Mouse (Mus musculus) stomach, embryonic 16.5 days (tissue): Measurements from ENCODE around the gene Chid1. TPM values are rescaled to one million over a fixed set of nuclear protein-coding genes. Genes with fewer than 3 reads are reported as not detected.

Experiments used
- ATAC-seq: fragments of 200-750 bp; cut with Nextera tagmentation; 2 replicates; pipeline ENCODE4 v1.8.0; 2017; ENCODE audit warnings: moderate number of reproducible peaks, moderate TSS enrichment; ENCODE audit not compliant: insufficient read depth, low FRiP score
- H3K27ac ChIP-seq: fragments of 300-500 bp; sonication (generic); 2 replicates; pipeline ENCODE4 v1.5.1; 2014; ENCODE audit warnings: low read length
- H3K27me3 ChIP-seq: fragments of 300-500 bp; sonication (generic); 2 replicates; pipeline ENCODE4 v1.6.1; 2014; ENCODE audit warnings: low read length, control low read depth, mixed read lengths; ENCODE audit not compliant: control insufficient read depth, insufficient read depth
- H3K36me3 ChIP-seq: fragments of 300-500 bp; sonication (generic); 2 replicates; pipeline ENCODE4 v1.6.1; 2014; ENCODE audit warnings: low read length; ENCODE audit not compliant: control insufficient read depth, insufficient read depth
- H3K4me1 ChIP-seq: fragments of 300-500 bp; sonication (generic); 2 replicates; pipeline ENCODE4 v1.6.1; 2014; ENCODE audit warnings: low read length, control low read depth, mixed read lengths; ENCODE audit not compliant: control insufficient read depth, insufficient read depth
- H3K4me2 ChIP-seq: fragments of 300-500 bp; sonication (generic); 2 replicates; pipeline ENCODE4 v1.6.1; 2014; ENCODE audit warnings: low read depth, low read length, mixed read lengths
- H3K4me3 ChIP-seq: fragments of 300-500 bp; sonication (generic); replicated peaks from 2 replicates; pipeline ENCODE4 v1.5.1; 2014; ENCODE audit warnings: mild to moderate bottlenecking, low read length
- H3K9ac ChIP-seq: fragments of 300-500 bp; sonication (generic); 2 replicates; pipeline ENCODE4 v1.6.1; 2014; ENCODE audit warnings: low read length
- H3K9me3 ChIP-seq: fragments of 300-500 bp; sonication (generic); replicated peaks from 2 replicates; pipeline ENCODE4 v1.6.1; 2016; ENCODE audit warnings: low read length, control low read depth; ENCODE audit not compliant: control insufficient read depth
- WGBS: fragments of 180-500 bp; shearing (Covaris S2); extraction: QIAGEN DNeasy Blood & Tissue Kit; methylation state at CpG from one replicate; pipeline ENCODE4 v1.1.7; 2014; 5-methylcytosine and 5-hydroxymethylcytosine counted together
- polyA plus RNA-seq: library from polyadenylated mRNA; unstranded; fragments of >200 nt; fragmentation: Nextera tagmentation; extraction: Ambion mirVana; gene quantifications from 2 replicates; pipeline ENCODE4 v1.2.1, GENCODE M21; 2015

Chid1 gene
- polyA plus RNA-seq, 1 experiment from 2014 or later: 54.0 TPM

- H3K27me3 ChIP-seq: peaks cover 21% of the 10 kb centered on the region
- WGBS: 90% methylated on average over 17 of the region's 17 CpGs
- H3K27ac ChIP-seq: no peak overlapping the region
- ATAC-seq: no peak
- no peak overlapping the region for H3K9ac ChIP-seq
- no peaks in the 10 kb centered on the region for H3K36me3 ChIP-seq
- H3K4me2 ChIP-seq: no peak overlapping the region
- H3K4me1 ChIP-seq: peaks cover 24% of the 10 kb centered on the region
- H3K4me3 ChIP-seq: no peak overlapping the region
- no peaks in the 10 kb centered on the region for H3K9me3 ChIP-seq
These were observed 80.4 kb downstream of the Chid1 start for GRCm38 (mm10) chr7:141459301-141459711.

GRCm38 (mm10) chr7:141458661-141459060 is 81.0 kb downstream of the Chid1 start:
- Histone ChIP-seq H3K27me3 (peaks cover 18% of the 10 kb centered on the region), H3K9me3 (no peaks in the 10 kb centered on the region), H3K27ac (no peak overlapping the region), H3K4me2 (no peak overlapping the region), H3K4me1 (peaks cover 24% of the 10 kb centered on the region), H3K4me3 (no peak overlapping the region), H3K9ac (no peak overlapping the region), H3K36me3 (no peaks in the 10 kb centered on the region)
- WGBS: 88% methylated on average over 11 of the region's 11 CpGs
- ATAC-seq: no peak

- H3K4me2 ChIP-seq: no peak overlapping the region
- H3K9me3 ChIP-seq: no peaks in the 10 kb centered on the region
- H3K27ac ChIP-seq: no peak overlapping the region
- H3K4me3 ChIP-seq: no peak overlapping the region
- peaks cover 12% of the 10 kb centered on the region for H3K27me3 ChIP-seq
- H3K4me1 ChIP-seq: peaks cover 24% of the 10 kb centered on the region
- H3K9ac ChIP-seq: no peak overlapping the region
- no peaks in the 10 kb centered on the region for H3K36me3 ChIP-seq
- 74% methylated on average over 15 of the region's 15 CpGs for WGBS
- no peak for ATAC-seq
These were observed 81.5 kb downstream of the Chid1 start for GRCm38 (mm10) chr7:141457986-141458660.

- Histone ChIP-seq H3K4me3 (no peak overlapping the region), H3K27me3 (peaks cover 9% of the 10 kb centered on the region), H3K4me2 (no peak overlapping the region), H3K9ac (no peak overlapping the region), H3K27ac (no peak overlapping the region), H3K36me3 (peaks cover 1% of the 10 kb centered on the region; the same call in 1 of the 2 replicates), H3K4me1 (peaks cover 24% of the 10 kb centered on the region), H3K9me3 (no peaks in the 10 kb centered on the region)
- 92% methylated on average over 14 of the region's 14 CpGs for WGBS
- ATAC-seq: no peak
These were observed 82.4 kb downstream of the Chid1 start for GRCm38 (mm10) chr7:141457236-141457635.

- 84% methylated on average over 6 of the region's 6 CpGs for WGBS
- H3K36me3 ChIP-seq: peaks cover 6% of the 10 kb centered on the region; the same call in 1 of the 2 replicates
- no peaks in the 10 kb centered on the region for H3K9me3 ChIP-seq
- no peak overlapping the region for H3K27ac ChIP-seq
- H3K4me3 ChIP-seq: no peak overlapping the region
- peaks cover 7% of the 10 kb centered on the region for H3K27me3 ChIP-seq
- H3K4me2 ChIP-seq: peak overlapping the region; percentile 89
- peaks cover 21% of the 10 kb centered on the region for H3K4me1 ChIP-seq
- ATAC-seq: no peak
- H3K9ac ChIP-seq: no peak overlapping the region
These were observed 82.9 kb downstream of the Chid1 start for GRCm38 (mm10) chr7:141456739-141457138.

- Histone ChIP-seq H3K36me3 (peaks cover 15% of the 10 kb centered on the region; the same call in 1 of the 2 replicates), H3K4me2 (peak overlapping the region; percentile 89), H3K27ac (peak overlapping the region; percentile 76), H3K4me1 (peaks cover 11% of the 10 kb centered on the region), H3K9me3 (no peaks in the 10 kb centered on the region), H3K9ac (peak overlapping the region; percentile 81), H3K4me3 (peak overlapping the region; percentile 70), H3K27me3 (peaks cover 2% of the 10 kb centered on the region; the same call in 1 of the 2 replicates)
- WGBS: 2% methylated on average over 23 of the region's 23 CpGs
- peak; percentile 25 for ATAC-seq
These were observed 83.9 kb downstream of the Chid1 start for GRCm38 (mm10) chr7:141455610-141456314.

GRCm38 (mm10) chr7:141454967-141455551 is 84.6 kb downstream of the Chid1 start, which contains the start of gene Pnpla2:
Gene Pnpla2 (plus strand): TSS chr7:141455198.
- Histone ChIP-seq H3K9me3 (no peaks in the 10 kb centered on the region), H3K36me3 (peaks cover 17% of the 10 kb centered on the region; the same call in 1 of the 2 replicates), H3K4me2 (peak within 1 kb of the TSS; percentile 89), H3K9ac (peak within 1 kb of the TSS; percentile 81), H3K4me1 (peaks cover 4% of the 10 kb centered on the region; the same call in 1 of the 2 replicates), H3K27ac (peak within 1 kb of the TSS; percentile 76), H3K27me3 (no peaks in the 10 kb centered on the region), H3K4me3 (peak within 1 kb of the TSS; percentile 70)
- under 1% methylated on average over 45 of the region's 45 CpGs for WGBS
- peak; percentile 89 for ATAC-seq

- no peaks in the 10 kb centered on the region for H3K9me3 ChIP-seq
- ATAC-seq: no peak
- peaks cover 2% of the 10 kb centered on the region for H3K4me1 ChIP-seq
- no peak overlapping the region for H3K4me2 ChIP-seq
- no peak overlapping the region for H3K4me3 ChIP-seq
- H3K36me3 ChIP-seq: peaks cover 18% of the 10 kb centered on the region; the same call in 1 of the 2 replicates
- no peak overlapping the region for H3K9ac ChIP-seq
- H3K27ac ChIP-seq: no peak overlapping the region
- no peaks in the 10 kb centered on the region for H3K27me3 ChIP-seq
- 74% methylated on average over 2 of the region's 2 CpGs for WGBS
These were observed 86.0 kb downstream of the Chid1 start for GRCm38 (mm10) chr7:141453636-141454035.

GRCm38 (mm10) chr7:141451928-141452327 is 87.7 kb downstream of the Chid1 start:
- no peak for ATAC-seq
- Histone ChIP-seq H3K4me3 (no peak overlapping the region), H3K4me2 (no peak overlapping the region), H3K36me3 (peaks cover 20% of the 10 kb centered on the region; the same call in 1 of the 2 replicates), H3K27ac (no peak overlapping the region), H3K4me1 (peaks cover 7% of the 10 kb centered on the region), H3K9ac (no peak overlapping the region), H3K27me3 (no peaks in the 10 kb centered on the region), H3K9me3 (no peaks in the 10 kb centered on the region)
